Mouse (Mus musculus) spleen, postnatal 10 days (tissue): Measurements from ENCODE around the gene BC029722.

Experiments
- DNase-seq, 2 experiments: peaks; one replicate each; pipeline ENCODE4 v3.0.0; 2021 to 2022; ENCODE audit warnings: low spot score in 2 of 2

The BC029722 gene

GRCm38 (mm10) chr2:155779066-155779465 is 40.2 kb downstream of the BC029722 start:
- no peak for DNase-seq

GRCm38 (mm10) chr2:155778004-155778403 is 41.2 kb downstream of the BC029722 start:
- no peak for DNase-seq

GRCm38 (mm10) chr2:155777688-155777985 is 41.6 kb downstream of the BC029722 start:
- DNase-seq, result no peak

- DNase-seq, result no peak
Measured at GRCm38 (mm10) chr2:155776824-155777687, 42.2 kb downstream of the BC029722 start.

- peak; percentile 36 to 64 for DNase-seq
Measured at GRCm38 (mm10) chr2:155775685-155776263, 43.5 kb downstream of the BC029722 start.

- no peak for DNase-seq
Measured at GRCm38 (mm10) chr2:155774927-155775684, 44.1 kb downstream of the BC029722 start, which contains the start of gene Mmp24. TSS of gene Mmp24 (plus strand) at chr2:155775342.

GRCm38 (mm10) chr2:155774261-155774926 is 44.8 kb downstream of the BC029722 start:
- no peak for DNase-seq

GRCm38 (mm10) chr2:155773664-155774063 is 45.6 kb downstream of the BC029722 start:
- no peak for DNase-seq
